Mouse (Mus musculus) olfactory bulb, adult 2 months (tissue): Measurements from ENCODE around the gene Fsip1.

ENCODE experiments used
- CTCF ChIP-seq: fragments of 200-500 bp; IDR thresholded peaks from 2 replicates; pipeline ENCODE4 v1.5.1; 2012; ENCODE audit warnings: low read depth, mild to moderate bottlenecking, low read length, moderate library complexity; ENCODE audit not compliant: insufficient read depth
- POLR2A ChIP-seq: fragments of 200-500 bp; IDR thresholded peaks from 2 replicates; pipeline ENCODE4 v1.6.1; 2012; ENCODE audit warnings: mild to moderate bottlenecking, low read depth, low read length, moderate library complexity; ENCODE audit not compliant: insufficient read depth

DNA sequence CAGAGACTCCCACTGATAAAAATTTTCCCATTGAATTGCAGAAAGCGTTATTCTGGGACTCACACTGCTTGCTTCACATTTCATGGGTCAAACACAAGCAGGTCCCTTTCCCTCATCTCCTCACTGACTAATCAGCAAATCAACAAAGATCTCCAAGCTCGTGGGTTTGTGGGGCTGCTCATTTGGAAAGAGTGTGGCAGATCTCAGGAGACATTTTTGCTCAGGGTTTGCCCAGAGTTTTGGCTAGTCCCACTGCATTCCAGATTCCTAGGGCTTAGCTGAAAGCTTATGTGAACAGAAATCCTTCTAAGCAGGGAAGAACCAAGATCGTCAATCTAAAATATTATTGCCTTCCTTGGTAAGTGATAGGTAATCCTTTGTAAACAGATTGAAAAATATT lies 172.1 kb downstream of the Fsip1 start:
- no peak for TF ChIP-seq CTCF
- TF ChIP-seq POLR2A = no peak
